Mouse (Mus musculus) adrenal gland, adult 8-10 months (tissue): ENCODE results near the gene Drg1. TPM values are rescaled to one million over a fixed set of nuclear protein-coding genes. Genes with fewer than 3 reads are reported as not detected.
"Not testable (repeated sequence)": the region's sequence is repeated elsewhere in the genome, so short reads cannot be mapped to it uniquely, and the experiment has no call there.

ENCODE experiments used
- DNase-seq: peaks from one replicate; pipeline ENCODE4 v3.0.0; 2022
- total RNA-seq, 4 experiments: library from RNA; stranded (reverse); gene quantifications; 2 replicates each; pipeline ENCODE4 v1.2.4; 2022

Gene Drg1
- total RNA-seq, 4 experiments from 2014 or later = 104 to 111 (median 110) TPM

DNA sequence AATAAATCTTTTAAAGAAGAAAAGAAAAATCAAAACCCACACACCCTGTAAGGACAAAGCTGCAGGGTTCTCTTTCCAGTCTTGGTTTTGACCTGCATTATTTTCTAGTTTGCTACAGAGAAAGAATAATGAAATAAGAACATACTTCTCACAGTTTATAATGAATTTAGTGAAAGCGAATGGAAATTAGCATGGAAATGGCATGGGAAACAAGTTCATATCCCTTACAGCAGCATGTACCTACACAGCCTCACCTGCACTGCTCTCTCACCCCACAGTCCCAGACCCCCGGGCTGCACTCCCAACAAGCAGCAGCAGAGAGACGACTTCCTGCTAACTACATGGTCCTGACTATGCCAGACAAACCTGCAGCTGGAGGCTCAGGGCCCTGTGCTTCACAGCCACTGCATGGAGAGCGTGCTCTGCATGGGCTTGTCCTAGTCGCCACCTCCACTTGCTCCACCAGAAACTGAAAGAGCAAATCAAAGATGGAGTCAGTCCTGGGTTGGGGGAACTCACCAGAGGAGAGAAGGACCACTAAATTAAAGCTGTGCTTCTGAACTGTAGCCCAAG lies 100.9 kb downstream of the Drg1 start:
- not testable (repeated sequence) for DNase-seq

DNA sequence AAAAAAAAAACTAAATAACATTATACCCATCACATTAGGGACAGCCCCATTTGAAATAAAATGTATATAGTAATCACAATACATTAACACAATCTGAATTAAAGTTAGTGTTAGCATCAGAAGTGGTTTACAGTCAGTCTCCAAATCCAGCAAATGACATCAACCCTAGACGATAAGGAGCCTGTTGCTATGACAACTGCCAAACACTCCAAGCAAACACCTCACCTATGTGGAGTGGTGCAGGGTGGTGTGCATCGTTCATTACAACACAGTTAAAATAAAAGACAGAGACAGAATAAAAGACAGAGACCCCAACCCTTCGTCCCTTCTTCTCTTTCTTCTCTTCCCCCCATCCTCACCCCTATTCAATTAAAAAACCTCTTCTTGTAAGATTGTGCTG lies 102.6 kb downstream of the Drg1 start:
- not testable (repeated sequence) for DNase-seq

DNA sequence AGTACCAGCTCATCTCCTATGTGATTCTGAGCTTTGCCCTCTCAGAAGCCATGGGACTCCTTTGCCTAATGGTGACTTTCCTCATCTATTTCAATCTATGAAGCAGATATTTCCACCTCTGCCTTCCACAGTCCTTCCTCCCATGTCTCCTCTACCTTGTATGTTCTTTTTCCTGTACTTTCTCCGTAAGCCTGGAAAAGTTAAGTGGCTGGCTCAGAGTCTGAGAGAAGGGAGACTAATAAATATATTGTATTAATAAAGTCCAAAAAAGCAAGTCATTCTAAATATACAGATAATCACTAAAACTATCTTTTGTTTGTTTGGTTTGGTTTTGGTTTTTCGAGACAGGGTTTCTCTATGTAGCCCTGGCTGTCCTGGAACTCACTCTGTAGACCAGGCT lies 103.1 kb downstream of the Drg1 start:
- not testable (repeated sequence) for DNase-seq

DNA sequence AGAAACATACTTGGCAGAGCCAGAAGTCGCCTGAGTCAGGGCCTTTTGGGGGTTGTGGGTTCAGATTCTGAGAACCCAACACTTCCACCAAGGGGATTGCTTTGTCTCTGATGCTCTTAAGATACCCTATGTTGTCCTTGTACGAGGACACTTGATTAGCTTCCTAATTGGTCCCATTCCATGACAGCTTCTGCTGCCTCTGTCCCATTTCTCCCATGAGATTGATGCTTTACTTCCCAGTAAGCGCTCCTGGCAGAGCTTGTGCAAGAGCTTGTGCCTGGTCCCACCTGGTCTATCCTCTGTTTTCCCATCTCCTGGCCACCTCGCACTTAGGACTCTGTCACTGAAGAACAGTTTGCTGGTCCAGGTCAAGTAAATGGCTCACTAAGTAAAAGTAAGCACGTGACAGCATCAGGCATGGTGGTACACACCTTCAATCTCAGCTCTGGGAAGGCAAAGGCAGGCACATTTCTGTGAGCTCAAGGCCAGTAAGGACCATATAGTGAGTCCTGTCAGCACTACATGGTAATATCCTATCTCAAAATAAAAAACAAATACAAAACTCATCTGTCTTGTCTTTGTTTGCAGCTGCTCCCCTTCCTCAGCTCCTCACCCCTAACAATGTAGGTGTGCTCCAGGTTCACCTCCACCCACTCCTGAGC lies 103.8 kb downstream of the Drg1 start:
- DNase-seq = peak; percentile 62

DNA sequence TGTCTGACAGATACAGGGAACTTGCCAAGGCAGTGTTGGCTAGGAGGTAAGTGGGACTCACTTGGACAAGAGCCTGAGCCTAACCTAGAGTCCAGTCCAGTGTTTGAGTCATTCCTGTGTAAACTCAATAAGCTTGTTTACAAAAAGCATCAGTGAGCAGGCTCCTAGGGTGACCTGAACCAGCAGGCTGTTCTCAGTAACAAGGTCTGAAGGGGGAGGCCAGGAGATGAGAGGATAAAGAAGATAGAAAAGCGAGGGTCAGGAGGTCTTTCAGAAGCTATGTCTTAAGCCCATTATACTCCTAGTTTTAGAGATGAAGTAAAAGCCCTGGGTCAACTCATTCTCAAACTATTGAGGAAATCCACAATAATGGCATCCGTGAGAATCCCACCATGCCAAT lies 104.8 kb downstream of the Drg1 start:
- peak; percentile 55 for DNase-seq

DNA sequence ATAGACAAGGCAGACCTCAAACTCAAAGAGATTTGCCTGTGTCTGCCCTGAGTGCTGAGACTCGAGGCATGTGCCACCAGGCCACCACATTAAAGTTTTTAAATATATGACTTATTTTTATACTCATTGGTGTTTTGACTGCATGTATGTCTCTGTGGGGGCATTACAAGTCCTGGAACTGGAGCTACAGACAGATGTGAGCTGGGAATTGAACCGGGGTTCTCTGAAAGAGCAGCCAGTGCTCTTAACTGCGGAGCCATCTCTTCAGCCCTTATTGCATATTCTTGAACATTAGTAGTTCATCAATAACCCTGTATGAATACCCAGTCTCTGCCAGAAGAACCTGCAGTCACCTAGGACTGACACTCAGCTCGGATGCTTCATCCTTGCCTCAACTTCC lies 107.4 kb downstream of the Drg1 start:
- not testable (repeated sequence) for DNase-seq

DNA sequence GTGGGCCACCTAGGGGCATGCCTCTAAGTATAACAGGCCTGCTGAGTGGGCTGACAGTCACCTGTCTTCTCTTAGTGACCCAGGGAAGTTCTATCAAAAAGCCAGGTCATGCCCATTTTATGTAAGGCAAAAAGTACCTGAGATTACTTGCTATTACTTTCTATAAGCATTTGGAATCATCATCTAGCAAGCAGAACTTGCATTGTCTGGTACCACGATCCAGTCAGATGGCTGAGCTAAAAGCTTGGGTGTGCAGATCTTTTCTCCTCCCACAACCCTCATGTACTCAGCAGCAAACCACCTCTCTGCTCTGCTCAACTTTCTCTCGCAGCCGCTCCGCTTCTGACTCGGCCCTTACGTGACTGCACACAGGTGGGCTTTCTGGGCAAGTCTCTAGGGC lies 108.2 kb downstream of the Drg1 start:
- DNase-seq = not testable (repeated sequence)

DNA sequence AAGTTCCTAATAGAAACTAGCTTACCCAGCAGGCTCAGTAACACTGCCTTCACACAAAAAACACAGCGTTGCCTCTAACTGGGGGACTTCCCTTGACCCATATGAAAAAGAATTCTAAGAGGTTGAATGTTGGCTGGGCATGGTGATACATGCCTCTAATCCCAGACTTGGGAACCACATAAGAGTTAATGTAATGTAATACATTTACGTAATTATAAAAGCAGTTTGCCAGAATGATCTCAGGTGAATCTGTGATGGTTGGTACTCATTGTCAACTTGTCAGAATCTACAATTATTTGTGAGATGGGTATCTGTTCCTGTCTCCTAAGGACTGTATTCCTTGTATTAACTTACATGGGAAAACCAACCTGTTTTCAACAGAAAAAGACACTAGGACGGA lies 109.2 kb downstream of the Drg1 start:
- DNase-seq = not testable (repeated sequence)

DNA sequence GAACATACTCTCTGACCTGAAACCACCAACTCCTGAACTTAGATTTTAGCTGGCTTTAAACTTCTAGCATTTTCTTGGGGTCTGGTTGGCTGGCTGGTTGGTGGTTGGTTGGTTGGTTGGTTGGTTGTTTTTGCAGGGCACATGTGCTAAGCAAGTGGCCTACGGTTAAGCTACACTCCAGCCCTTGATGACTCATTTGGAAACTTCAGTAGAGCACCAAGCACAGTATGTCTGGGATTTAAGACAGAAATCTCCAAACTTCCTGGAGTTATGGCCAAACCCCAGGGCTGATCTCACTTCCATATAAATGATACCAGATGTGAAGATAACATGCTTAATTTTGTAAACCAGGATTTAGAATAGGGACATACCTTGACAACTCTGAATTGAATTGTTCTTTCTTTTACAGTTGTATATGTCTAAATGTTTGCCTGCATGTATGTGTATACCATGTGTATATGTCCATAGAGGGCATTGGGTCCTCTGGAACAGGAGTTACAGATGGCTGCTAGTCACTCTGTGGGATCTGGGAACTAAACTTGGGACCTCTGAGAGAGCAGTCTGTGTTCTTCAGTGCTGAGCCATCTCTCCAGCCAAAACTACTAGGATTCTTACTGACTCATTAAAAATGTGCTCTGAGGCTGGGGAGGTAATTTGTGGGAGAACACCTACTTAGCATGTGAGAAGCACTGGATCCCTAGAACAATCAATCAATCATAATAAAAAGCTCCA lies 112.4 kb downstream of the Drg1 start:
- DNase-seq = peak; percentile 38

DNA sequence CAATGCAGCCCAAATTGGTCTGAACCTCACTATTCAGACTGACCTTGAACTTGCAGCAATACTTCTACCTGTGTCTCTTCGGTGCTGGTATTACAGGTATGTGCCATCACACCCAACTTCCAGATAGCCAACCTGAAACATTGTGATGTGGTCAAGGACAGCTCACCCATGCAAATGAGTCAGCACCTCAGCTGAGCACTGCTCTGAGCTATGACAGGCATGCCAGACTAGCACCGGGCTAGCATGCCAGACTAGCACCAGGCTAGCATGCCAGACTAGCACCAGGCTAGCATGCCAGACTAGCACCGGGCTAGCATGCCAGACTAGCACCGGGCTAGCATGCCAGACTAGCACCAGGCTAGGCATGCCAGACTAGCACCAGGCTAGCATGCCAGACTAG lies 114.9 kb downstream of the Drg1 start:
- not testable (repeated sequence) for DNase-seq

DNA sequence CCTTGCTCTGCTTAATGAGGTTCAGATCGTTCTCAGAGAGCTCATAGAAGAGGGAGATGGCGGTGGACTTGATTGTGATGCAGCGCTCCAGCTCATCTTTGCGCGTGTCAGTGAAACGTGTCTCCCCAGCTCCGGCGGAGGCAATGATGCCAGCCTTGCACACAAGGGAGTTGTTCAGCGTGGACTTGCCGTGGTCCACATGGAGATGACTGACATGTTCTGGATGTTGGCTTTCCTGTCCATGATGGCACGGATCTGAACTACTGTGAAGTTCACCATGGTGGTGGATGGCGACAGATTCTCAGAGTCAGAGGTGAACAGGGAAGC lies 115.6 kb downstream of the Drg1 start:
- DNase-seq = not testable (repeated sequence)

DNA sequence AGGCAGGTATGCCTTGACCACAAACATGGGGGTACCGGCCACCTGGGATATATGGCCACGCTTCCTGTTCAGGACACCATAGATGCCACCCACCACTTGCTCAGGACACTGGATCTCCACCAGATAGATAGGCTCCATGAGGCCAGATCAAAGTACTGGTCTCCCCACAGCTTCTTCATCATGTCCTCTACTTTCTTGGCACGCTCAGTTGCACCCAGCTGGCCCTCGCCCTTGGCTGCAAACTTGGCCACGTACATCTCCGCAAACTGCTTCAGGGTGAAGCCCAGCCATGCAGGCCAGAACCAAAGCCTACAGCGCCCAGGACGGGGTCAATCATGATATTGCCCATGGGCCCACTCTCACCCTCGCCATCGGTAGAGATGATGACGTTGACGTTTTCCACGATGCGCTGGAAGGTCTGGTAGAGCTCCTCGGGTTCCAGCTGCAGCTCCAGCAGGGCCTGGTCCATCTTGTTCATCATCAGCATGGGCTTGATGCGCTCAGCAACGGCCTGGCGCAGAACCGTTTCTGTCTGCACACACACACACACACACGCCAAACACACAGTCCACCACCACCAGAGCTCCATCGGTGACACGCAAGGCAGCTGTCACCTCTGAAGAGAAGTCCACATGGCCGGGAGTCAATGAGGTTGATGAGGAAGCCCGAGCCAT lies 116.1 kb downstream of the Drg1 start:
- DNase-seq = not testable (repeated sequence)

DNA sequence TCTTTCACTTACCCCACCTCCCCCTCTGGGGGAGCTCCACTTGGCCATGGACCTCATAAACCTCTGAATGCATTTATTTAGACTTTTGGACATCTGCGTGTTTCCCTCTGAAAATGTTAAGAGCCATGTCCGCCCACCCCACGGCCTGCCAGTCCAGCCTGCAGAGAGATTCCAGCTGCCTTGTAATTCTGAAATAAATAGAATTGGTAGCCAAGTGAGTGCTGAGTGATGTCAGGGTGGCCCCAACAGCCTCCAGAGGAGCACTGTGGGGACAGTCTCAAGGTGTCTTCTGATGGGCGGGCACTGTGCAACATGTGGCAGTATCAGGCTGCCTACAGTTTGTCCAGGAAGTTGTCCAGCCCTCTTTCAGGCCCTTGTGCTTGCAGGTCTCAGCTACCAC lies 116.7 kb downstream of the Drg1 start:
- not testable (repeated sequence) for DNase-seq

DNA sequence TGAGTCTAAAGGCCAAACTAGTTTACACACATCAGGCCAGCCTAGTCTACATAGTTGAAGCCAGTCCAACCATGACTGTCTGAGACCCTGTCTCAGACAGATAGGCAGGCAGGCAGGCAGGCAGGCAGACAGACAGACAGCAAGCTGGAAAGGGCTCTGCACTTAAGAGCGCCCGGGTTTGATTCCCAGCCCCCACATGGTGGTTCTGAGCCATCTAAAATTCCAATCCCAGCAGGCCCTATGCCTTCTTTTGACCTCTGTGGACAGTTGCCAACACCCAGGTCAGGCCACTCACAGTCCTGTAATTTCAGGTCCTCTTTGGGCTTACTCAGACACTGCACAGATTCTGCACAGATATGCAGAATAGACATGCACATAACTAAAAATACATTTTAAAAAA lies 119.4 kb downstream of the Drg1 start:
- DNase-seq = not testable (repeated sequence)

DNA sequence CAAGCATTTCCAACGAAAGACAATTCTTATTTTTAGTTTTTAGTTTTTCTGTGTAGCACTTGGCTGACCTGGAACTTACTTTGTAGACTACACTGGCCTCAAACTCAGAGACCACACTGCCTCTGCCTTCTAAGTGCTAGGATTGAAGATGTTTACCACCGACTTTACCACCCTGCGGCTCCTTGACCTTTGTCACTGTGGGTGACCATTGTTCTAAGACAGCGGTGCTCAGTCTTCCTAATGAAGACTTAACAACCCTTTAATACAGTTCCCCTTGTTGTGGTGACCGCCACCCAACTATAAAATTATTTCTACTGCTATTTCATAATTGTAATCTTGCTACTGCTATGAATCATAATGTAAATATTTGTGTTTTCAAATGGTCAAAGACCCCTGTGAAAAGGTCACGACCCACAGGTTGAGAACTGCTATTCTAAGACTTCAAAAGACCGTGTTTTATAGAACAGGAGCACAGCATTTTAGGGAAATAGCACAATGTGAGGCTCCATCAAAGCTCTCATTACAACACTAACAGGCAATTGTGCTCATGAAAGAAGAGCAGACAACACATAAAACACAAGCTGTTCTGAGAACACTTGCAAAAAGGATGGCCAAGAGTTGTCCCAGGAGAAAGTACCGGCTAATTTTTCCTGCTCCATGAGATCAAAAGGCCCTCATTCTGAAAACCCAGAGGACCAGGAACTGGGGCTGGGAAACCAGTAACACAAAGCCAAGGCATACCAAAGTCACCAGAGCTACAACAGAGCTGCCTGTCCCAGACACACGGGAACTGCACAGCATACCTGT lies 120.7 kb downstream of the Drg1 start:
- DNase-seq = not testable (repeated sequence)

DNA sequence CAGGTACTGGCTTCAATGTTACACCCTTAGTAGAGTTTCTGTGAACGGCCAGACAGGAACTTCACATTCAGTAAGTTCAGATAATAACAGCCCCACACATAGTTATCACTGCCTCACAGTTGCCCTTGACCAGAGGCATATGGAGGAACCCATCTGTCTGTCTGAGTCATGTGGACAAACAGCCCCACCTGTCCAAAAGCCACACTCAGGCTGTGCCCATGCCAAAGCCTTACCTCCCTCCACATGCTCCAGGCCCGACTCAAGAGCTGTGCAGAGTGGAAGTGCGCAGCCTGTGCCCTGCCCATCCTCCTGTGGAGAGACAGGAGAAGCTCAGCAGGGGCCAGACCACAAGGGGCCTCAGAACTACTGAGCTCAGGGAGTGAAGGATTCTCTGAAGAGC lies 122.2 kb downstream of the Drg1 start:
- not testable (repeated sequence) for DNase-seq

DNA sequence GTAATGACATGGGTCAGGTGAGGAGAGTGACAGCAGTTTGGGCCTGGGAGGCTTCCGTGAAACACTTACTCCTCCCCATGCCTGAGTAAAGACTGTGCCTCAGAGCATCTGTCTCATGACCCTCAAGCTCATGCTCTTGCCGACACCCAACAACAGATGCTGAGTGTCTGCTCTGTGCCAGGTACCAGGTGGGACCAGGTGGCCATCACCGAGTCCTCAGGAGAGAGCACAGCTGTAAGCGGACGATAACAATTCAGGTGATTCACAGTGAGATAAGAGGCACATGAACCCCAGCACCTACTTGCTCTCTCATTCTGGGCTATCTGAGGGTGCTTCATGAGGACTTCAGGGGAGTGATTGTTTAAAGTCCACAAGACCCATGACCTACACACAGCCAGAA lies 123.8 kb downstream of the Drg1 start:
- peak; percentile 80 for DNase-seq

DNA sequence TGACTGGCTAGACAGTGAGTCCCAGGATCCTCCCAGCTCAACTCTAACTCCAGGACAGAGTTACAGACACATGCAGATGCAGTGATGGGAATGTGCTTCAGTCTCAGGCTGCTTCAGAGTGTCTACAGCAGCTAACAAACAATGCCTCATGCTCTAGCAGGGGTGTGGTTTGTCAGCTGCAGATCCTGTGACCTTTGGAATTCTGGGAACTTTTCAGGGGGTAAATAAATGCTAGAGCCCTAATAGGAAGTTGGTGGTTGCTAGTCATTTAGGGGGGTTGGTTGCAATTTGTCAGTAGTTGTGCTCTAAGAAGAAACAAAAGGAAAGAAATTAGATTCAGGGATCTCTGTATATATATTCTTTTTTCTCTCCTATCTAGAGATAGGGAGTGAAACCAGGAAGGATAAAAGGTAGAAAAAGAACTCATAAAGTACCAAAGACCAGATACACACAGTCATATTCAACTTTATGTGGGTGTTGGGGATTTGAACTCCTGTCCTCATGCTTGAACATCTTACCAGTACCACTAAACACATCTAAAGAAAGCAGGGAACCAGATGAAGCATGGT lies 125.2 kb downstream of the Drg1 start:
- DNase-seq = not testable (repeated sequence)

DNA sequence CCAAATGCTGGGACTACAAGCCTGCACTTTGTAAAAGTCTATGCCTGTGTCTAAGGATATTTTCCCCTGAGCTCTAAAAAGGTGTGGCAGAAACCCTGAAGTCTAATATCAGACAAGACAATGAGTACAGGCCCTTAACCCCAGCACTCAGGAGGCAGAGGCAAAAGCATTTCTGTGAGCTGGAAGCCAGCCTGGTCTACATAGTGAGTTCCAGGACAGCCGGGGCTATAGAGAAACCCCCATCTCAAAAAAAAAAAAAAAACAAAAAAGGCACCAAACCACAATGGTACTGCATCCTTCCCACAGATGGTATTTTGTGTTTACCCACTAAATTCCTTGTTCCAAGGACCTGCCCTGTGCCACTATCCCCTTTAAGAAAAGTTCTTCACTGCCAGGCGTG lies 127.9 kb downstream of the Drg1 start:
- not testable (repeated sequence) for DNase-seq
